ENCODE assay signal across 21 mouse cellular contexts in genomic region chr8:6139171-6139570, GRCm38 (mm10).
A peak's percentile ranks its signal among the peaks of the same experiment; 100 is the strongest.
DNase-seq lines count a peak whose midpoint lies in the region; ATAC-seq lines count a peak whose summit lies in the region.
"Had no signal": no experiment of that assay in that cellular context is flagged by ENCODE, and none has a peak within 500 bp of the region (broad histone marks: within the 10 kb centered on the region; RNA-seq: fewer than 3 reads in every experiment).

No protein-coding gene starts in this region.

- no peak for ATAC-seq in midbrain, embryonic 14.5 days (ENCODE audit: low FRiP score, low TSS enrichment)
- no peak for ATAC-seq in midbrain, embryonic 15.5 days (replicated peaks)
- no peak for ATAC-seq in embryonic facial prominence, embryonic 14.5 days (ENCODE audit: low read depth)
- ATAC-seq: forebrain, embryonic 16.5 days; intestine, embryonic 15.5 days had no signal

- H3K9me3 ChIP-seq in midbrain, embryonic 14.5 days (ENCODE audit: control insufficient read depth, low read length): no peaks in the 10 kb centered on the region
- H3K9me3 ChIP-seq in midbrain, embryonic 15.5 days: no peaks in the 10 kb centered on the region
- H3K9me3 ChIP-seq in embryonic facial prominence, embryonic 14.5 days (ENCODE audit: control insufficient read depth, low read length): no peaks in the 10 kb centered on the region
- H3K9me3 ChIP-seq: embryonic facial prominence, embryonic 15.5 days; heart, embryonic 10.5 days; hindbrain, embryonic 13.5 days; intestine, embryonic 15.5 days had no signal

- H3K27ac ChIP-seq in midbrain, embryonic 14.5 days (replicated peaks; ENCODE audit: low read depth, low read length): no peak overlapping the region
- H3K27ac ChIP-seq in midbrain, embryonic 15.5 days: no peak overlapping the region
- H3K27ac ChIP-seq in embryonic facial prominence, embryonic 14.5 days (replicated peaks; ENCODE audit: low read depth, low read length): no peak overlapping the region
- H3K27ac ChIP-seq: embryonic facial prominence, embryonic 15.5 days; heart, embryonic 10.5 days; hindbrain, embryonic 13.5 days; intestine, embryonic 15.5 days had no signal

- no peaks in the 10 kb centered on the region for H3K36me3 ChIP-seq in midbrain, embryonic 14.5 days (ENCODE audit: control insufficient read depth, insufficient read depth, low read length)
- no peaks in the 10 kb centered on the region for H3K36me3 ChIP-seq in midbrain, embryonic 15.5 days (replicated peaks)
- no peaks in the 10 kb centered on the region for H3K36me3 ChIP-seq in embryonic facial prominence, embryonic 14.5 days (ENCODE audit: control insufficient read depth, insufficient read depth, low read length)
- H3K36me3 ChIP-seq: embryonic facial prominence, embryonic 15.5 days; heart, embryonic 10.5 days; hindbrain, embryonic 13.5 days; intestine, embryonic 15.5 days had no signal

- peak; percentile 3 to 4 for DNase-seq in cerebellum, postnatal 14 days
- no peak for DNase-seq in cerebellum, postnatal 36 days
- peak; percentile 11 for DNase-seq in midbrain, embryonic 14.5 days
- DNase-seq in embryonic facial prominence, embryonic 14.5 days (ENCODE audit: low spot score): peak; percentile 34
- no peak for DNase-seq in left cerebral cortex, adult 18-20 months (ENCODE audit: low spot score in 2 of 2)
- no peak for DNase-seq in lung, postnatal 10 days
- DNase-seq in natural killer cell, adult 2 months (ENCODE audit: low spot score in 2 of 2): no peak
- DNase-seq: adrenal gland, postnatal 10 days; cerebellum, adult 18-20 months; cerebellum, adult 9-11 months; gastrocnemius, postnatal 10 days; heart, adult 18-20 months; heart, postnatal 10 days; heart, postnatal 4 days had no signal

- no peak overlapping the region for H3K4me2 ChIP-seq in midbrain, embryonic 14.5 days (ENCODE audit: low read length)
- no peak overlapping the region for H3K4me2 ChIP-seq in midbrain, embryonic 15.5 days
- no peak overlapping the region for H3K4me2 ChIP-seq in embryonic facial prominence, embryonic 14.5 days (ENCODE audit: low read depth, low read length)
- H3K4me2 ChIP-seq: embryonic facial prominence, embryonic 15.5 days; hindbrain, embryonic 13.5 days; intestine, embryonic 15.5 days had no signal

- no peaks in the 10 kb centered on the region for H3K4me1 ChIP-seq in midbrain, embryonic 14.5 days (ENCODE audit: control insufficient read depth, insufficient read depth, low read length)
- H3K4me1 ChIP-seq in midbrain, embryonic 15.5 days: no peaks in the 10 kb centered on the region
- no peaks in the 10 kb centered on the region for H3K4me1 ChIP-seq in embryonic facial prominence, embryonic 14.5 days (ENCODE audit: control insufficient read depth, insufficient read depth, low read length)
- H3K4me1 ChIP-seq: embryonic facial prominence, embryonic 15.5 days; heart, embryonic 10.5 days; hindbrain, embryonic 13.5 days; intestine, embryonic 15.5 days had no signal

- no peak overlapping the region for H3K9ac ChIP-seq in midbrain, embryonic 14.5 days (replicated peaks; ENCODE audit: low read length)
- no peak overlapping the region for H3K9ac ChIP-seq in midbrain, embryonic 15.5 days
- no peak overlapping the region for H3K9ac ChIP-seq in embryonic facial prominence, embryonic 14.5 days (ENCODE audit: low read depth, low read length)
- H3K9ac ChIP-seq: embryonic facial prominence, embryonic 15.5 days; hindbrain, embryonic 13.5 days; intestine, embryonic 15.5 days had no signal

- no peaks in the 10 kb centered on the region for H3K27me3 ChIP-seq in midbrain, embryonic 14.5 days (ENCODE audit: control insufficient read depth, insufficient read depth, low read length)
- no peaks in the 10 kb centered on the region for H3K27me3 ChIP-seq in midbrain, embryonic 15.5 days (replicated peaks)
- no peaks in the 10 kb centered on the region for H3K27me3 ChIP-seq in embryonic facial prominence, embryonic 14.5 days (replicated peaks; ENCODE audit: control insufficient read depth, insufficient read depth, low read length)
- H3K27me3 ChIP-seq: embryonic facial prominence, embryonic 15.5 days; hindbrain, embryonic 13.5 days; intestine, embryonic 15.5 days had no signal

- no peak overlapping the region for H3K4me3 ChIP-seq in midbrain, embryonic 14.5 days (replicated peaks; ENCODE audit: low read depth, low read length)
- no peak overlapping the region for H3K4me3 ChIP-seq in midbrain, embryonic 15.5 days
- no peak overlapping the region for H3K4me3 ChIP-seq in embryonic facial prominence, embryonic 14.5 days (ENCODE audit: low read depth, low read length)
- H3K4me3 ChIP-seq: embryonic facial prominence, embryonic 15.5 days; erythroblast, embryonic 14.5 days; heart, embryonic 10.5 days; hindbrain, embryonic 13.5 days; intestine, embryonic 15.5 days had no signal

- 39% methylated on average over 4 of the region's 4 CpGs for WGBS in midbrain, embryonic 14.5 days
- 46% methylated on average over 4 of the region's 4 CpGs for WGBS in midbrain, embryonic 15.5 days
- WGBS in embryonic facial prominence, embryonic 14.5 days: 39% methylated on average over 4 of the region's 4 CpGs

Comparison
In these comparisons a context has a peak if more than half of its experiments do, and no peak if none do; other contexts are left out.
1. DNase-seq: peak in cerebellum, postnatal 14 days (2 of 2), midbrain, embryonic 14.5 days (single experiment) and embryonic facial prominence, embryonic 14.5 days (single experiment); none in cerebellum, postnatal 36 days (0 of 2), left cerebral cortex, adult 18-20 months (0 of 2), lung, postnatal 10 days (single experiment) and natural killer cell, adult 2 months (0 of 2).